Mouse (Mus musculus): Measurements from ENCODE around the gene Wnt10b.

GRCm38 (mm10) chr15:98733976-98734566 lies 43.9 kb downstream of the Wnt10b start:
- TF ChIP-seq CTCF (IDR thresholded peaks at IDR 0.05; ENCODE audit: low read depth) (no peak), EP300 (optimal IDR thresholded peaks at IDR 0.05) (no peak)
